Mouse (Mus musculus) MEL (cell line): ENCODE results near the gene Btla.

Experiments used
- CHD1 ChIP-seq: IDR thresholded peaks from 2 replicates; pipeline ENCODE4 v1.6.1; 2012; ENCODE audit warnings: low read depth, mild to moderate bottlenecking, inconsistent platforms, low read length, improper control_type of control experiment
- CTCF ChIP-seq, 3 experiments: IDR thresholded peaks in 2 of 3; conservative IDR thresholded peaks in 1 of 3; 2 replicates each; pipeline ENCODE4 v1.5.1; 2011 to 2012; ENCODE audit warnings: low read length in 3 of 3, low read depth in 2 of 3, mild to moderate bottlenecking in 2 of 3, improper control_type of control experiment in 1 of 3, inconsistent platforms in 1 of 3, mixed read lengths in 1 of 3, moderate library complexity in 1 of 3; ENCODE audit not compliant: control insufficient read depth in 1 of 3, insufficient read depth in 1 of 3, poor library complexity in 1 of 3, severe bottlenecking in 1 of 3
- E2F4 ChIP-seq: IDR thresholded peaks from 2 replicates; pipeline ENCODE4 v1.6.1; 2011; ENCODE audit warnings: low read depth, low read length, improper control_type of control experiment, borderline replicate concordance
- ELF1 ChIP-seq: IDR thresholded peaks from 2 replicates; pipeline ENCODE4 v1.6.1; 2014; ENCODE audit warnings: low read depth, mild to moderate bottlenecking, inconsistent platforms, low read length, improper control_type of control experiment, moderate library complexity
- EP300 ChIP-seq, 2 experiments: IDR thresholded peaks; 2 replicates each; pipeline ENCODE4 v1.6.1; 2011; ENCODE audit warnings: improper control_type of control experiment in 2 of 2, low read length in 2 of 2, low read depth in 1 of 2, mild to moderate bottlenecking in 1 of 2
- MAFK ChIP-seq: IDR thresholded peaks from 2 replicates; pipeline ENCODE4 v1.6.1; 2011; ENCODE audit warnings: low read depth, mild to moderate bottlenecking, low read length, improper control_type of control experiment, borderline replicate concordance
- MEF2A ChIP-seq: IDR thresholded peaks from 2 replicates; pipeline ENCODE4 v1.6.1; 2014; ENCODE audit warnings: low read depth, mild to moderate bottlenecking, inconsistent platforms, low read length, improper control_type of control experiment; ENCODE audit not compliant: poor library complexity, insufficient replicate concordance, severe bottlenecking; ENCODE audit errors: extremely low read depth
- NELFE ChIP-seq: IDR thresholded peaks from 2 replicates; pipeline ENCODE4 v1.6.1; 2011; ENCODE audit warnings: low read depth, low read length, improper control_type of control experiment
- POLR2A ChIP-seq, 2 experiments: IDR thresholded peaks; 2 replicates each; pipeline ENCODE4 v1.6.1; 2011 to 2012; ENCODE audit warnings: low read length in 2 of 2, mild to moderate bottlenecking in 2 of 2, control low read depth in 1 of 2, improper control_type of control experiment in 1 of 2, low read depth in 1 of 2, moderate library complexity in 1 of 2; ENCODE audit not compliant: control insufficient read depth in 1 of 2, insufficient read depth in 1 of 2, poor library complexity in 1 of 2
- POLR2AphosphoS2 ChIP-seq: IDR thresholded peaks from 2 replicates; pipeline ENCODE4 v1.6.1; 2011; ENCODE audit warnings: low read length, improper control_type of control experiment
- SMC3 ChIP-seq: IDR thresholded peaks from 2 replicates; pipeline ENCODE4 v1.6.1; 2011; ENCODE audit warnings: low read depth, low read length, improper control_type of control experiment
- ZC3H11A ChIP-seq: IDR thresholded peaks from 2 replicates; pipeline ENCODE4 v1.6.1; 2012; ENCODE audit warnings: low read depth, mild to moderate bottlenecking, inconsistent platforms, low read length, improper control_type of control experiment
- ZKSCAN1 ChIP-seq: IDR thresholded peaks from 2 replicates; pipeline ENCODE4 v1.6.1; 2012; ENCODE audit warnings: low read depth, mild to moderate bottlenecking, inconsistent platforms, low read length, improper control_type of control experiment, moderate library complexity

- TF ChIP-seq POLR2A (IDR thresholded peaks at IDR 0.05; ENCODE audit: control insufficient read depth in 1 of 2, insufficient read depth in 1 of 2, low read depth in 1 of 2, low read length in 2 of 2, poor library complexity in 1 of 2) (no peak), CTCF (IDR thresholded peaks at IDR 0.05 in 2 of 3, conservative IDR thresholded peaks at IDR 0.05 in 1 of 3; ENCODE audit: control insufficient read depth in 1 of 3, insufficient read depth in 1 of 3, low read depth in 2 of 3, low read length in 3 of 3, poor library complexity in 1 of 3, severe bottlenecking in 1 of 3) (no peak), E2F4 (no peak), ZKSCAN1 (no peak), SMC3 (no peak), POLR2AphosphoS2 (no peak), EP300 (IDR thresholded peaks at IDR 0.05; ENCODE audit: low read depth in 1 of 2, low read length in 2 of 2) (no peak), ELF1 (no peak), MEF2A (no peak), MAFK (no peak), NELFE (no peak), ZC3H11A (no peak), CHD1 (no peak)
Measured at GRCm38 (mm10) chr16:45222771-45223170, 1.3 kb upstream of the Btla start.
